Mouse (Mus musculus): Measurements from ENCODE around the gene Cplx1.
A peak's percentile ranks its signal among the peaks of the same experiment; 100 is the strongest.
"Not testable (repeated sequence)": the region's sequence is repeated elsewhere in the genome, so short reads cannot be mapped to it uniquely, and the experiment has no call there.

Gene Cplx1

GRCm38 (mm10) chr5:108515581-108516361 is 34.1 kb downstream of the Cplx1 start:
- DNase-seq: no peak

DNA sequence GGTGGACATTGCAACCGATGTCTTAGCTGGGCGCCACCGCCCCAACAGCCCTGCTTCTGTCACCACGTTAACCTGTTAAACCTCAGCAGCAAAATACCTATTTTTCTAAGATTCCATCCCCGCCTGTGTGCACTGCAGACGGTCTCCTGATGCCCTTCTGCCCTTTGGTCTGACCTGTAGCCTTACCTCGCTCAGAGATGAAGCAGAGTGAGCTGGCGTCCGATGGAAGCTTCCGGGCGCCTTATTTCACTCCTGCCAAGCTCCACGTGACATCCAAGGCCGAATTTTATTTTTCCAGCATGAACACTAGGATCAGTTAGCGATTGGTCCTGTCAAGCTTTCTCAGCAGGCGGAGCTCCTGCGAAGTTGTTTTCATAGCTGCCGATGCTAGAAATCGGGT is 47.5 kb downstream of the Cplx1 start:
- DNase-seq: no peak

DNA sequence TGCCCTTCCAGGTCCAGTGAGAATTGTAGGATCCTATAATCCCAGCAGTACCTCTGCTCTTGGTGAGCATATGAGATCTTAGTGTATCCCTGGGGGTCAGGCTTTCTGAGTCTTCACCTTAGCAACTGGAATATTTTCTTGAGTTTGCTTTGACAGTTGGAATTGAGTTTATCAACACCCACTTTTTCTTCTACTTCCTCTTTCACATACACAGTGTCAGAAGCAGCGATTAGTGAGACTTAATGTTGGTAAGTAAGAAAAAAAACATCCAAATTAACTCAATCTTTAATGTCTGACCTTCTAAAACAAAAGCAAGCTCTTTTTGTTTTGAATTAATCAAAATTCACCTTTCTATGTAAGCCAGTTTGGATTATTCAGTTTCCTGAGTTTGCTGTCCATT is 48.3 kb downstream of the Cplx1 start:
- no peak for DNase-seq

- not testable (repeated sequence) for DNase-seq
Observed at GRCm38 (mm10) chr5:108486148-108486547, 63.7 kb downstream of the Cplx1 start.

GRCm38 (mm10) chr5:108485239-108485638 is 64.6 kb downstream of the Cplx1 start:
- peak; percentile 52 for DNase-seq

DNA sequence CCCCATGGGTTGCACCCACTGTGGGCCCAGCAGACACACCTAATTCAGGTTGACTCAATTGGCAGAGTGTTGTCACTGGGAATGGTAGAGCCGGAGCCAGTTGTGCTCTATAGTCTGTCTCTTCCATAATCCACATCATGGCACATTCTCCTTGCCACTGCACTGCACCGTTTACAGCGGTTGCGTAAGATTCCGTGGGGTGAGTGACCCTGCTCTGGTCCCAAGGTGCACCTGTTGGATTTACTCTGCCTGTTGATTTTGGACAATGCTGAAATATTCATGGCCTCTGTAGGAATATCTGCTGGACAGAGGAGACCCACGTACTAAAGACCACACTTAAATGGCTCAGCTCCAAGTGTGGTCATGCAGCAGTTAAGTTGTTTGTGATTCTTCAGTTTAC is 66.8 kb downstream of the Cplx1 start:
- no peak for DNase-seq

DNA sequence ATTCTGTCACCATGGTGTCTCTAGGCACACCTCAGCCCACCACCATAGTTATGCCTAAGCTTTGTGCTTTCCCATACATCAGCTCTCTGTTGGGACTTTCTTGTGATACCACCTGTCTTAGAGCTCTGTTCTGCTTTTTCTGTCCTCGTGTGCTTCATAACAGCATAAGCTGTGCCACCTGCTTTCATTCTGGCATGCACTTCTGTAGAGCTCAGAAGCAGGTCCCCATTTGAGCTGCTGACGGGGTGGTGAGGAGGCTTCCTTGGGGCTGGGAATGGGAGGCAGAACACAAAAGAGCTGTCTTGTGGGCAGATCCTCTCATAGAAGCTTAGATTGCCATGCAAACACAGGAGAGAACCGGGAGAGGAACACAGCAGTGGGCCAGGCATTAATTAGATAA is 73.8 kb downstream of the Cplx1 start:
- no peak for DNase-seq

DNA sequence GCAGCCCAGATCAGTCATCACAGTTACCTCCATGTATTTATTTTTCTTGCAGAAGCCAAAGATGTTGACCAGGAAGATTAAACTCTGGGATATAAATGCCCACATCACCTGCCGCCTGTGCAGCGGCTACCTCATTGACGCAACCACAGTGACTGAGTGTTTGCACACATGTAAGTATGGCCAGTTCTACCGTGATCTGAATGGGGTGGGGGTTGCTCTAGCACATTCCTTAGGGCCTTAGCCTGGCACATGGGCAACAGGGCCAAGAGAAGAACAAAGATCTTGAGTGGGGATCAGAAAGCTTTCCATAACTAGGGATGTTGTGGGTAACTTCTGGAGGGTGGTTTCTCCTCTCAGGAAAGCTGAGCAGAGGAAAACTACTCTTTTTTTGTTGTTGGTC is 76.1 kb downstream of the Cplx1 start:
- peak; percentile 58 for DNase-seq

DNA sequence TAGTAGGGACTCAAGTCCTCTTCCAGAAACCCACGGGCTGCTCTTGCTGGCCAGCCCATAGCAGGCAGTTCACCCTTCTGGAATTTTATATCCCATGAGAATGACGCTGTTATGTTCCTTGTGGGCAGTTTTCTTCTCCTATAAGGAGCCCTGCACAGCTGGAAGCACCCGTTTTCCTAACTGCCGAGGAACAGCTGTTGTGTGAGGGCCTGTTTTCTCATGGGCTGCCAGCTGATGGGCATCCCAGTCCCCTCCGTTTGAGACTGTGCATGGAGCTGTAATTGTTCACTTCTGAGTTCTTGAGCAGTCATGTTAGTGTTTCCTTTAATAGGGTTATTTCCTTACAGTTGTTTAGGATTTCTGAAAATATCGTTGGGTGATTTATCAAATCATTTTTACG is 80.2 kb downstream of the Cplx1 start:
- no peak for DNase-seq
